Mouse (Mus musculus) MEL (cell line): ENCODE data around the gene Smyd3. TPM values are rescaled to one million over a fixed set of nuclear protein-coding genes. Genes with fewer than 3 reads are reported as not detected.

Source experiments
- DNase-seq: peaks from one replicate; pipeline ENCODE4 v3.0.0; 2011; ENCODE audit warnings: low read depth, low spot score
- H3K27ac ChIP-seq: 2 replicates; pipeline ENCODE4 v1.5.1; 2012; ENCODE audit warnings: low read depth, mild to moderate bottlenecking, control low read depth, low read length, moderate library complexity; ENCODE audit not compliant: control insufficient read depth
- H3K27me3 ChIP-seq, 2 experiments: fragments of 150-350 bp in 1 of 2; sonication (generic) in 1 of 2; 2 replicates each; pipeline ENCODE4 v1.6.1; 2012; ENCODE audit warnings: low read length in 2 of 2, mild to moderate bottlenecking in 2 of 2, improper control_type of control experiment in 1 of 2, moderate library complexity in 1 of 2; ENCODE audit not compliant: insufficient read depth in 2 of 2, control insufficient read depth in 1 of 2
- H3K36me3 ChIP-seq, 2 experiments: 2 replicates each; pipeline ENCODE4 v1.6.1; 2012 to 2014; ENCODE audit warnings: low read length in 2 of 2, improper control_type of control experiment in 1 of 2, inconsistent platforms in 1 of 2, mild to moderate bottlenecking in 1 of 2; ENCODE audit not compliant: insufficient read depth in 2 of 2, control insufficient read depth in 1 of 2
- H3K4me1 ChIP-seq, 2 experiments: fragments of 150-350 bp in 1 of 2; sonication (generic) in 1 of 2; 2 replicates each; pipeline ENCODE4 v1.6.1; 2012; ENCODE audit warnings: low read length in 2 of 2, improper control_type of control experiment in 1 of 2, mild to moderate bottlenecking in 1 of 2; ENCODE audit not compliant: insufficient read depth in 2 of 2, control insufficient read depth in 1 of 2
- H3K4me3 ChIP-seq, 2 experiments: fragments of 150-350 bp in 1 of 2; sonication (generic) in 1 of 2; 2 replicates each; pipeline ENCODE4 v1.5.1; 2012; ENCODE audit warnings: low read depth in 2 of 2, low read length in 2 of 2, mild to moderate bottlenecking in 2 of 2, moderate library complexity in 2 of 2, control low read depth in 1 of 2, improper control_type of control experiment in 1 of 2; ENCODE audit not compliant: control insufficient read depth in 1 of 2, insufficient read depth in 1 of 2
- H3K79me2 ChIP-seq: 2 replicates; pipeline ENCODE4 v1.6.1; 2012; ENCODE audit warnings: mild to moderate bottlenecking, low read length, moderate library complexity; ENCODE audit not compliant: control insufficient read depth, poor library complexity, insufficient read depth
- H3K9ac ChIP-seq: 2 replicates; pipeline ENCODE4 v1.6.1; 2012; ENCODE audit warnings: low read depth, mild to moderate bottlenecking, control low read depth, low read length, moderate library complexity; ENCODE audit not compliant: control insufficient read depth, poor library complexity, severe bottlenecking
- H3K9me3 ChIP-seq: fragments of 150-350 bp; sonication (generic); replicated peaks from 2 replicates; pipeline ENCODE4 v1.6.1; 2012; ENCODE audit warnings: mild to moderate bottlenecking, low read length, improper control_type of control experiment, moderate library complexity; ENCODE audit not compliant: insufficient read depth
- CHD1 ChIP-seq: IDR thresholded peaks from 2 replicates; pipeline ENCODE4 v1.6.1; 2012; ENCODE audit warnings: low read depth, mild to moderate bottlenecking, inconsistent platforms, low read length, improper control_type of control experiment
- CHD2 ChIP-seq: IDR thresholded peaks from 2 replicates; pipeline ENCODE4 v1.6.1; 2011; ENCODE audit warnings: low read length, improper control_type of control experiment
- CTCF ChIP-seq, 3 experiments: IDR thresholded peaks in 2 of 3; conservative IDR thresholded peaks in 1 of 3; 2 replicates each; pipeline ENCODE4 v1.5.1; 2011 to 2012; ENCODE audit warnings: low read length in 3 of 3, low read depth in 2 of 3, mild to moderate bottlenecking in 2 of 3, improper control_type of control experiment in 1 of 3, inconsistent platforms in 1 of 3, mixed read lengths in 1 of 3, moderate library complexity in 1 of 3; ENCODE audit not compliant: control insufficient read depth in 1 of 3, insufficient read depth in 1 of 3, poor library complexity in 1 of 3, severe bottlenecking in 1 of 3
- E2F4 ChIP-seq: IDR thresholded peaks from 2 replicates; pipeline ENCODE4 v1.6.1; 2011; ENCODE audit warnings: low read depth, low read length, improper control_type of control experiment, borderline replicate concordance
- ETS1 ChIP-seq: IDR thresholded peaks from 2 replicates; pipeline ENCODE4 v1.6.1; 2012; ENCODE audit warnings: low read depth, mild to moderate bottlenecking, inconsistent platforms, low read length, improper control_type of control experiment, moderate library complexity
- GATA1 ChIP-seq: IDR thresholded peaks from 2 replicates; pipeline ENCODE4 v1.6.1; 2011; ENCODE audit warnings: low read depth, low read length, improper control_type of control experiment
- HCFC1 ChIP-seq: IDR thresholded peaks from 2 replicates; pipeline ENCODE4 v1.6.1; 2012; ENCODE audit warnings: low read depth, mild to moderate bottlenecking, inconsistent platforms, low read length, improper control_type of control experiment, moderate library complexity
- KAT2A ChIP-seq: conservative IDR thresholded peaks from 2 replicates; pipeline ENCODE4 v1.6.1; 2012; ENCODE audit warnings: low read depth, low read length, improper control_type of control experiment, inconsistent platforms
- MAFK ChIP-seq: IDR thresholded peaks from 2 replicates; pipeline ENCODE4 v1.6.1; 2011; ENCODE audit warnings: low read depth, mild to moderate bottlenecking, low read length, improper control_type of control experiment, borderline replicate concordance
- MAX ChIP-seq: IDR thresholded peaks from 2 replicates; pipeline ENCODE4 v1.6.1; 2011; ENCODE audit warnings: low read length, improper control_type of control experiment
- MAZ ChIP-seq: IDR thresholded peaks from 2 replicates; pipeline ENCODE4 v1.6.1; 2012; ENCODE audit warnings: low read depth, mild to moderate bottlenecking, inconsistent platforms, low read length, improper control_type of control experiment
- MEF2A ChIP-seq: IDR thresholded peaks from 2 replicates; pipeline ENCODE4 v1.6.1; 2014; ENCODE audit warnings: low read depth, mild to moderate bottlenecking, inconsistent platforms, low read length, improper control_type of control experiment; ENCODE audit not compliant: poor library complexity, insufficient replicate concordance, severe bottlenecking; ENCODE audit errors: extremely low read depth
- MYB ChIP-seq: IDR thresholded peaks from 2 replicates; pipeline ENCODE4 v1.6.1; 2011; ENCODE audit warnings: mild to moderate bottlenecking, low read depth, low read length, improper control_type of control experiment
- NELFE ChIP-seq: IDR thresholded peaks from 2 replicates; pipeline ENCODE4 v1.6.1; 2011; ENCODE audit warnings: low read depth, low read length, improper control_type of control experiment
- NRF1 ChIP-seq: IDR thresholded peaks from 2 replicates; pipeline ENCODE4 v1.6.1; 2014; ENCODE audit warnings: low read depth, mild to moderate bottlenecking, inconsistent platforms, low read length, improper control_type of control experiment, moderate library complexity; ENCODE audit not compliant: poor library complexity, insufficient read depth, severe bottlenecking
- POLR2A ChIP-seq, 2 experiments: IDR thresholded peaks; 2 replicates each; pipeline ENCODE4 v1.6.1; 2011 to 2012; ENCODE audit warnings: low read length in 2 of 2, mild to moderate bottlenecking in 2 of 2, control low read depth in 1 of 2, improper control_type of control experiment in 1 of 2, low read depth in 1 of 2, moderate library complexity in 1 of 2; ENCODE audit not compliant: control insufficient read depth in 1 of 2, insufficient read depth in 1 of 2, poor library complexity in 1 of 2
- POLR2AphosphoS2 ChIP-seq: IDR thresholded peaks from 2 replicates; pipeline ENCODE4 v1.6.1; 2011; ENCODE audit warnings: low read length, improper control_type of control experiment
- POLR2AphosphoS5 ChIP-seq: IDR thresholded peaks from 2 replicates; pipeline ENCODE4 v1.6.1; 2012; ENCODE audit warnings: low read depth, borderline replicate concordance, mild to moderate bottlenecking, inconsistent platforms, low read length, moderate library complexity, mixed read lengths
- TAL1 ChIP-seq: IDR thresholded peaks from 2 replicates; pipeline ENCODE4 v1.6.1; 2012; ENCODE audit warnings: mild to moderate bottlenecking, inconsistent platforms, low read length, moderate library complexity, mixed read lengths
- TCF12 ChIP-seq: IDR thresholded peaks from 2 replicates; pipeline ENCODE4 v1.6.1; 2014; ENCODE audit warnings: low read depth, mild to moderate bottlenecking, inconsistent platforms, low read length, improper control_type of control experiment, moderate library complexity
- UBTF ChIP-seq: IDR thresholded peaks from 2 replicates; pipeline ENCODE4 v1.6.1; 2012; ENCODE audit warnings: low read depth, mild to moderate bottlenecking, inconsistent platforms, low read length, improper control_type of control experiment, moderate library complexity, borderline replicate concordance; ENCODE audit not compliant: insufficient read depth
- USF2 ChIP-seq, 2 experiments: IDR thresholded peaks; 2 replicates each; pipeline ENCODE4 v1.6.1; 2011 to 2012; ENCODE audit warnings: improper control_type of control experiment in 2 of 2, low read length in 2 of 2, borderline replicate concordance in 1 of 2, inconsistent platforms in 1 of 2, low read depth in 1 of 2, mild to moderate bottlenecking in 1 of 2; ENCODE audit not compliant: insufficient read depth in 1 of 2
- ZC3H11A ChIP-seq: IDR thresholded peaks from 2 replicates; pipeline ENCODE4 v1.6.1; 2012; ENCODE audit warnings: low read depth, mild to moderate bottlenecking, inconsistent platforms, low read length, improper control_type of control experiment
- ZMIZ1 ChIP-seq: IDR thresholded peaks from 2 replicates; pipeline ENCODE4 v1.6.1; 2012; ENCODE audit warnings: low read depth, mild to moderate bottlenecking, inconsistent platforms, low read length, improper control_type of control experiment, moderate library complexity
- polyA plus RNA-seq, 2 experiments: library from polyadenylated mRNA; stranded (reverse) in 1 of 2; unstranded in 1 of 2; fragments of >175 nt in 1 of 2; fragments of >200 nt in 1 of 2; gene quantifications; 2 replicates each; pipeline versions ENCODE4 v1.2.1 to v1.2.4; 2012; ENCODE audit warnings: low replicate concordance in 2 of 2, low read depth in 1 of 2; ENCODE audit not compliant: insufficient read length in 2 of 2, insufficient read depth in 1 of 2, missing spikeins in 1 of 2
- total RNA-seq: library from RNA; depleted of rRNA; stranded (reverse); fragments of 300-350 nt; gene quantifications from 2 replicates; pipeline ENCODE4 v1.2.3, GENCODE M21; 2012

The Smyd3 gene
- total and polyA plus RNA-seq, 3 experiments, result 13.3 to 18.2 TPM; not detected in 1

DNA sequence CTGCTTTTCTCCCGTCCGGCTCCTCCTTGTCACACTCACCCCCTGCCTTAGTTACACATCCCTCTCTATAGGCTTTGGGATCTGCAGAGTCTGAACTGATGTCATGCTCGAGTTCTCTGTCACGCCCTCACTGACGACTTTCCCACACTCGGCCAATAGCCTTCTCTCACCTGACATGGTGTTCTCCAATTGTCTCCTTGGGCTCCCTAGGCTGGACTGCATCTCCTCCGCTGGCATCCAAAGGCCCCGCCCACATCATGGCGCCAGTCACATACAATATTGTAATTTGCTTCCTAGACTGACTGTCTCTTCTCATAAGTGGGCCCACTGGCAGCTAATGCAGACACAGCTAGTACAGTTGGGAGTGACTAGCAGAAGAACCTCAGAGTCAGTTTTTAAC, 304.5 kb downstream of the Smyd3 start:
- H3K9me3 ChIP-seq, result no peaks in the 10 kb centered on the region
- no peaks in the 10 kb centered on the region for H3K79me2 ChIP-seq
- H3K9ac ChIP-seq, result no peak overlapping the region
- H3K27me3 ChIP-seq, result no peaks in the 10 kb centered on the region
- H3K4me3 ChIP-seq, result no peak overlapping the region
- DNase-seq, result no peak
- no peak for TF ChIP-seq E2F4
- no peak for TF ChIP-seq NELFE
- TF ChIP-seq MEF2A, result no peak
- TF ChIP-seq TAL1, result no peak
- no peak for TF ChIP-seq ZC3H11A
- TF ChIP-seq NRF1, result no peak
- no peak for TF ChIP-seq MAFK
- TF ChIP-seq USF2 (IDR thresholded peaks at IDR 0.05; ENCODE audit: borderline replicate concordance in 1 of 2, insufficient read depth in 1 of 2, low read depth in 1 of 2, low read length in 2 of 2), result no peak
- TF ChIP-seq KAT2A, result no peak
- H3K36me3 ChIP-seq, result peaks cover 0 to 2% of the 10 kb centered on the region in 2 experiments; a peak in 1 of 4 replicates
- H3K4me1 ChIP-seq, result peaks cover 0 to 3% of the 10 kb centered on the region in 2 experiments; a peak in 1 of 4 replicates
- H3K27ac ChIP-seq, result no peak overlapping the region

DNA sequence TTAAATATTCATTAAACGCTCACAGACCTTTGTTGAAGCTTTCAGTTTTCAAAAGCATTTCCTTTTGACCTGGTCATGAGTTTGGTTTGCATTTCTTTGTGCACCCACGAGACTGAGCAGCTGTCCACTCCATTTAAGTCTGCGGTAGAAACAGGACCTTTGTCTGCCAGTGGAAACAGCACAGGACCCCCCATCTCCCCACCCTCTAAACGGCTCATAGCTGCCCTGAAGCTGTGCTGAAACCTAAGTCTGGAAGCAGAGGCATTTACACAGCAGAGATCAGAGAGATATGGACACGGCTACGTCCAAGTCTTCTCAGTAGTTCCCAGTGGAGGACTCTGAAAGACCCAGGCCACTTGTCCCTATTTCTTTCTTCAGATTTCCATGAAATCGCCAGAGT, 305.5 kb downstream of the Smyd3 start:
- no peak for DNase-seq
- Histone ChIP-seq H3K27ac (no peak overlapping the region), H3K9ac (no peak overlapping the region), H3K79me2 (no peaks in the 10 kb centered on the region), H3K27me3 (no peaks in the 10 kb centered on the region), H3K4me3 (no peak overlapping the region), H3K36me3 (peaks cover 0 to 2% of the 10 kb centered on the region in 2 experiments; a peak in 1 of 4 replicates), H3K4me1 (peaks cover 0 to 3% of the 10 kb centered on the region in 2 experiments; a peak in 1 of 4 replicates), H3K9me3 (no peaks in the 10 kb centered on the region)
- TF ChIP-seq UBTF, result no peak
- TF ChIP-seq TCF12, result no peak
- TF ChIP-seq CHD1, result no peak

DNA sequence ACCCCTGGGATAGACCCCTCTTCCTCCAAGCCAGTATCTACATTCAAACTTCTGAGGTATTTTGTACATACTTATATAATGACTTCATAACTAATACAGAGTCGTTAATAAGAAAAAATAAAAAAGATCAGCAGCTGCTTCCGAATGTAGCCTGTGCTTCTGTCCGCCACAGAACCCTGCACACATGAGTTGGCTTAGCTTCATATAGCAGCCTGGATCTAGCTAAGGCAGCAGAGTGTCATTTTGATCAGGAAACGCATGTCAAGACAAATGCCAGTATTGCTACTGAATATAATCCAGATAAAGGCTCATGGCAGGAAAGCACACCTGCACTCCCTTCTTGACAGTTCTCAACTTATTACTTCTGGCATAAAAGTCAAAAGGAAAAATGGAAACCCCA, 306.5 kb downstream of the Smyd3 start:
- Histone ChIP-seq H3K79me2 (no peaks in the 10 kb centered on the region), H3K27me3 (no peaks in the 10 kb centered on the region), H3K9ac (no peak overlapping the region), H3K27ac (no peak overlapping the region), H3K4me3 (no peak overlapping the region), H3K36me3 (peaks cover 0 to under 1% of the 10 kb centered on the region in 2 experiments; a peak in 1 of 4 replicates), H3K9me3 (no peaks in the 10 kb centered on the region), H3K4me1 (peaks cover 0 to under 1% of the 10 kb centered on the region in 2 experiments; a peak in 1 of 4 replicates)
- DNase-seq, result no peak
- TF ChIP-seq MEF2A (no peak), GATA1 (no peak), MAFK (no peak), ETS1 (no peak), MYB (no peak), HCFC1 (no peak), NRF1 (no peak), USF2 (IDR thresholded peaks at IDR 0.05; ENCODE audit: borderline replicate concordance in 1 of 2, insufficient read depth in 1 of 2, low read depth in 1 of 2, low read length in 2 of 2) (no peak), CHD2 (no peak), MAZ (no peak), CHD1 (no peak), POLR2AphosphoS2 (no peak), MAX (no peak), POLR2AphosphoS5 (no peak), NELFE (no peak), CTCF (IDR thresholded peaks at IDR 0.05 in 2 of 3, conservative IDR thresholded peaks at IDR 0.05 in 1 of 3; ENCODE audit: control insufficient read depth in 1 of 3, insufficient read depth in 1 of 3, low read depth in 2 of 3, low read length in 3 of 3, poor library complexity in 1 of 3, severe bottlenecking in 1 of 3) (no peak), ZMIZ1 (no peak), POLR2A (IDR thresholded peaks at IDR 0.05; ENCODE audit: control insufficient read depth in 1 of 2, insufficient read depth in 1 of 2, low read depth in 1 of 2, low read length in 2 of 2, poor library complexity in 1 of 2) (no peak), KAT2A (no peak)
